Mouse (Mus musculus): ENCODE measurements around the gene Jph4.

DNA sequence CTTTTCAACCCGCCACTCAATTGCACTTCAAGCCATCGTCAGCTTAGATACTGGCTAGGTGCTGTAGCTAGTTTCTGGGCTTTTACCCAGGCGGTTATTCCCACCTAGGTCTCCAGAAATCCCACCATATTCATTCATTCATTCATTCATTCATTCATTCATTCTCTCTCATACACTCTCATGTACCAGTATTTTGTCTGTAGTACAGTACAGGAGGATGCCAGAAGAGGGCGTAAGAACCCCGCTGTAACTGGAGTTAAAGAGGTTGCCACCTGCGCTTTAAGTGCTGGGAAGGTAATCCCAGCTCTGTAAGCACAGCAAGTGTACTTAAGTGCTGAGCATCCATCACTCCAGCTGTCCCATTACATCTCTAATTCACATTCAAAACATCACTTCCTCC, 22.8 kb downstream of the Jph4 start:
- no peak for TF ChIP-seq CTCF (IDR thresholded peaks at IDR 0.05; ENCODE audit: low read depth, low read length)
- no peak for TF ChIP-seq POLR2A (IDR thresholded peaks at IDR 0.05; ENCODE audit: extremely low read depth, insufficient read depth, low read length)
